Mouse (Mus musculus) midbrain, embryonic 14.5 days (tissue): ENCODE measurements around the gene Tdrd9. TPM values are rescaled to one million over a fixed set of nuclear protein-coding genes. Genes with fewer than 3 reads are reported as not detected.
A peak's percentile ranks its signal among the peaks of the same experiment; 100 is the strongest.

ENCODE experiments used
- ATAC-seq: fragments of 200-750 bp; cut with Nextera tagmentation; 2 replicates; pipeline ENCODE4 v1.8.0; 2017; ENCODE audit warnings: moderate number of reproducible peaks, moderate library complexity; ENCODE audit not compliant: low FRiP score, low TSS enrichment
- DNase-seq: peaks from one replicate; pipeline ENCODE4 v3.0.0-alpha.2; 2015
- H3K27ac ChIP-seq: fragments of 300-500 bp; sonication (generic); replicated peaks from 2 replicates; pipeline ENCODE4 v1.5.1; 2014; ENCODE audit warnings: mild to moderate bottlenecking, low read depth, low read length, moderate library complexity
- H3K27me3 ChIP-seq: fragments of 300-500 bp; sonication (generic); 2 replicates; pipeline ENCODE4 v1.6.1; 2014; ENCODE audit warnings: low read length, control low read depth, mixed read lengths; ENCODE audit not compliant: control insufficient read depth, insufficient read depth
- H3K36me3 ChIP-seq: fragments of 300-500 bp; sonication (generic); 2 replicates; pipeline ENCODE4 v1.6.1; 2014; ENCODE audit warnings: low read length, control low read depth; ENCODE audit not compliant: control insufficient read depth, insufficient read depth
- H3K4me1 ChIP-seq: fragments of 300-500 bp; sonication (generic); 2 replicates; pipeline ENCODE4 v1.6.1; 2014; ENCODE audit warnings: mild to moderate bottlenecking, antibody characterized with exemption, low read length, control low read depth; ENCODE audit not compliant: control insufficient read depth, insufficient read depth
- H3K4me2 ChIP-seq: fragments of 300-500 bp; sonication (generic); 2 replicates; pipeline ENCODE4 v1.6.1; 2014; ENCODE audit warnings: mild to moderate bottlenecking, low read length, moderate library complexity
- H3K4me3 ChIP-seq: fragments of 300-500 bp; sonication (generic); replicated peaks from 2 replicates; pipeline ENCODE4 v1.5.1; 2014; ENCODE audit warnings: low read depth, low read length
- H3K9ac ChIP-seq: fragments of 300-500 bp; sonication (generic); replicated peaks from 2 replicates; pipeline ENCODE4 v1.6.1; 2014; ENCODE audit warnings: mild to moderate bottlenecking, low read length, moderate library complexity
- H3K9me3 ChIP-seq: fragments of 300-500 bp; sonication (generic); 2 replicates; pipeline ENCODE4 v1.6.1; 2016; ENCODE audit warnings: low read length, control low read depth, mixed read lengths; ENCODE audit not compliant: control insufficient read depth
- WGBS: fragments of 180-500 bp; shearing (Covaris S2); extraction: QIAGEN DNeasy Blood & Tissue Kit; methylation state at CpG from one replicate; pipeline ENCODE4 v1.1.7; 2014; 5-methylcytosine and 5-hydroxymethylcytosine counted together
- polyA plus RNA-seq: library from polyadenylated mRNA; unstranded; fragments of >200 nt; fragmentation: Nextera tagmentation; extraction: Ambion mirVana; gene quantifications from 2 replicates; pipeline ENCODE4 v1.2.1, GENCODE M21; 2014

Tdrd9 gene
- polyA plus RNA-seq, 1 experiment from 2014 or later, result 0.46 TPM

DNA sequence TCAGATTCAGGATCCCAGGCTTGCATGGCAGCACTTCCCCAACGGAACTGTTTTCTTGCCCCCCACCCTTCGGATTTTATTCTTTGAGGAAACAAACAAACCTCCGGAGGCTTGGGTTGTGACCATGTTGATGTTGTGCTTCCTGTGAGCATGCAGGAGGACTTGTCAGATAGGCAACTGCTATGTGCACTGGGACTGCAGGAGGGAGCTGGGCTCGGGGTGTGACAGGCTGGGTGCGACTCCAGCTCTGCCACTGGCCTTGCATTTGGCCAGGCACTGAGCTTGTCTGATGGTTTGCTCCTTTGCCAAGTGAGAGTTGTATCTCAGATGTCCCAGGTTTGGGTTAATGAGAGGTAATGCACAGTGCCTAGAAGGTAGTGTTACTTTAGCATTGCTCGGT, 6.9 kb downstream of the Tdrd9 start:
- H3K27ac ChIP-seq, result no peak overlapping the region
- no peak overlapping the region for H3K9ac ChIP-seq
- ATAC-seq, result no peak
- H3K36me3 ChIP-seq, result no peaks in the 10 kb centered on the region
- H3K4me1 ChIP-seq, result no peaks in the 10 kb centered on the region
- WGBS, result 88% methylated on average over 6 of the region's 6 CpGs
- H3K4me2 ChIP-seq, result no peak overlapping the region
- DNase-seq, result no peak
- no peak overlapping the region for H3K4me3 ChIP-seq
- H3K27me3 ChIP-seq, result no peaks in the 10 kb centered on the region
- no peaks in the 10 kb centered on the region for H3K9me3 ChIP-seq

GRCm38 (mm10) chr12:111980887-111981367, 9.6 kb downstream of the Tdrd9 start, which contains the start of gene Rd3l:
TSS of gene Rd3l (minus strand) at chr12:111981317.
- no peak within 1 kb of the TSS for H3K4me2 ChIP-seq
- no peaks in the 10 kb centered on the region for H3K36me3 ChIP-seq
- H3K27me3 ChIP-seq, result no peaks in the 10 kb centered on the region
- WGBS, result 80% methylated on average over 6 of the region's 6 CpGs
- no peak within 1 kb of the TSS for H3K4me3 ChIP-seq
- H3K27ac ChIP-seq, result no peak within 1 kb of the TSS
- no peaks in the 10 kb centered on the region for H3K9me3 ChIP-seq
- no peak for ATAC-seq
- no peak within 1 kb of the TSS for H3K9ac ChIP-seq
- no peak for DNase-seq
- H3K4me1 ChIP-seq, result no peaks in the 10 kb centered on the region

DNA sequence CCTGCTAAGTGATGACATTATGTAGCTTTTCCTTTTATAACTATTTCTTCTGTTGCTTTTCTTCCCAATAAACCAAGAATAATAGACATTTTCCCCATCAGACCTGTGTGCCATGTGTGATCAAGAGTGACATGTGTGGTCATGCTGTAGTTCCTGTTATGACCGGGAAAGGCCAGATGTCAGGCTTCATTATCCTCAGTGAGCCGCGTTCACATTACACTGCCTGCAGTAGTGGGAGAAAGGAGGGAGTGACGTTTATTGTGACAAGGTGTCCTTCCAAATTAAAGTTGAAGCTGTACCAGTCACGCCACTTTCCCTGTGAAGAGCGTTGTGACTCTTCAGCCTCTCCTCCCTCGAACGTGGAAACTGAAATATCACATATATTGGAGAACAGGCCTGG, 10.5 kb downstream of the Tdrd9 start:
- DNase-seq, result no peak
- WGBS, result 69% methylated on average over 8 of the region's 8 CpGs
- Histone ChIP-seq H3K4me1 (no peaks in the 10 kb centered on the region), H3K4me3 (no peak overlapping the region), H3K4me2 (no peak overlapping the region), H3K9me3 (no peaks in the 10 kb centered on the region), H3K9ac (no peak overlapping the region), H3K36me3 (no peaks in the 10 kb centered on the region), H3K27ac (no peak overlapping the region), H3K27me3 (no peaks in the 10 kb centered on the region)
- no peak for ATAC-seq

GRCm38 (mm10) chr12:111983165-111983564, 11.8 kb downstream of the Tdrd9 start:
- H3K36me3 ChIP-seq, result no peaks in the 10 kb centered on the region
- no peak overlapping the region for H3K4me3 ChIP-seq
- no peak overlapping the region for H3K9ac ChIP-seq
- H3K4me2 ChIP-seq, result no peak overlapping the region
- H3K27ac ChIP-seq, result no peak overlapping the region
- WGBS, result 83% methylated on average over 2 of the region's 2 CpGs
- no peak for ATAC-seq
- H3K4me1 ChIP-seq, result no peaks in the 10 kb centered on the region
- no peaks in the 10 kb centered on the region for H3K9me3 ChIP-seq
- no peak for DNase-seq
- H3K27me3 ChIP-seq, result no peaks in the 10 kb centered on the region

DNA sequence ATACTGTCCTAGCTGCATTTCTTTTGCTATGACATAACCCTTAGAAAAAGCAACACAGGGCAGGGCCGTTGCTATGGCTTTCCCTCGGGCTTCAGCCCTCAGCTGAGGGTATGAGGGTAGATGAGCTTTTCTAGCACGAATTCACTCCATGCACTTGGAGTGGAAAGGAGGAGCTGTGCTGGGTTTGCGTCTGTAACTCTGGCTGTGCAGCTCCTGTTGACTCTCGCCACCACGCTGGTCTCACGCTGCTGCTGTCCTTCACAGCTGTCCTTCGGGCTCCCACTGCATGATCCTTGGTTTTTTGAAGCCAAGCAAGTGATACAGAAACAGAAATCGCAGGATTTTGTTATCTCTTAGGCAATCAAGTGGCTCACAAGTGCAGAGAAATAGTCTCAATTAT, 15.4 kb downstream of the Tdrd9 start:
- no peaks in the 10 kb centered on the region for H3K36me3 ChIP-seq
- H3K9ac ChIP-seq, result no peak overlapping the region
- DNase-seq (no peak), ATAC-seq (no peak)
- H3K9me3 ChIP-seq, result no peaks in the 10 kb centered on the region
- H3K4me1 ChIP-seq, result no peaks in the 10 kb centered on the region
- H3K4me3 ChIP-seq, result no peak overlapping the region
- 61% methylated on average over 9 of the region's 9 CpGs for WGBS
- H3K4me2 ChIP-seq, result no peak overlapping the region
- H3K27ac ChIP-seq, result no peak overlapping the region
- no peaks in the 10 kb centered on the region for H3K27me3 ChIP-seq

DNA sequence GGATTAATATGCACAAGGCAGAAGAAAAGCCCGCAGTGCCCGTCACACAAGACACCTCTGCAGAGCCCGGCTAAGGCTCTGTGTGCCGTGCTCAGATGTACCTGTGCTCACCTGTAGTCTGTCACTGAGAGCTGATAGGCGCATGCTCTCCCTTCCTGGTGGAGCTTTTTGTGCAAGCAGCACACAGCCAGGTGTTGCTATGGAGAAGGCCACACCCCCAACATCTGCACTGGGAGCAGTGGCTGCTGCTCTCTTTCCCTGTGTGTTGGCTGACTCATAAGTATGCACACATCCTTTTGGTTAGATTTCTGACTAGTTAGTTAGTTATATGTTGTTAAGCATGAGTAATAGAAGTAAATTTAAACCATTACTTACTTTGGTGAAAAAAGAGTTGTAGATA, 21.3 kb downstream of the Tdrd9 start:
- Histone ChIP-seq H3K4me2 (no peak overlapping the region), H3K27ac (no peak overlapping the region), H3K4me3 (no peak overlapping the region), H3K9ac (no peak overlapping the region), H3K4me1 (no peaks in the 10 kb centered on the region), H3K9me3 (no peaks in the 10 kb centered on the region), H3K27me3 (no peaks in the 10 kb centered on the region), H3K36me3 (no peaks in the 10 kb centered on the region)
- 86% methylated on average over 5 of the region's 5 CpGs for WGBS
- ATAC-seq (no peak), DNase-seq (no peak)

DNA sequence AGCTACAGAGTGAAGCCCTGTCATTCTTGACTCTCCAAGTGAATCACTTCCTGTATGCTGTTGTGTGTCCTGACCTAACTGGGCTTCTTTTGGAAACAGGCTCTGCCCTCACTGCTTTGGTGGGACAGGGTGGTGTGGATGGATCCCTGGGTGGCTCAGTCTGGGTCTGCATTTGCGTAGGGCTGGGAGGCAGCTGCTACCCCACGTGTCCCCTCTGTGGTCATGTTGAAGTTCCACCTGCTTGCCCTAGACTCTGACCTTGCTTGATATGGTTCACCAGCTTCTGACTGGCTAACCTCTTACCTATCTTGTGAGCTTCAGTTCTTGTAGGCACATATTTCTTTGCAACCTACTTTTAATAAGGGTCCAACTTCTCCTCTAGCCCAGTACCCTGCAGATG, 23.8 kb downstream of the Tdrd9 start:
- Histone ChIP-seq H3K4me3 (no peak overlapping the region), H3K36me3 (no peaks in the 10 kb centered on the region), H3K27ac (no peak overlapping the region), H3K27me3 (no peaks in the 10 kb centered on the region), H3K9ac (no peak overlapping the region), H3K9me3 (no peaks in the 10 kb centered on the region), H3K4me1 (no peaks in the 10 kb centered on the region), H3K4me2 (no peak overlapping the region)
- ATAC-seq (no peak), DNase-seq (no peak)
- 83% methylated on average over 2 of the region's 2 CpGs for WGBS

DNA sequence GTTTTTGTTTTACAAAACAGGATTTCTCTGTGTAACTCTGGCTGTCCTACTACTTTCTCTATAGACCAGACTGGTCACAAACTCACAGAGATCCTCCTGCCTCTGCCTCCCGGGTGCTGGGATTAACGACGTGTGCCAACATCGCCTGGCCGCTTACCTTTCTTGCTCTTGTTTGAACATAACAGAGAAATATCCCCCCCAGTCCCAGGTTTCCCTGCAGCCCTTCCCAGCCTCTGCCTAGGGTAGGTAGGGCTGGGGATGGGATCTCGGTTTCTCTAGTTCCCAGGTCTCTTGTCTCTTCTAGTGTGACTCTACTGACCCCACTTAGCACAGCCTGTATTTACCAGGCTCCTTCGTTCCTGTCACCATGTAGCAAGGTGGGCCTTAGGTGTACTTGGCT, 28.4 kb downstream of the Tdrd9 start:
- ATAC-seq, result no peak
- Histone ChIP-seq H3K4me2 (no peak overlapping the region), H3K9ac (no peak overlapping the region), H3K27me3 (no peaks in the 10 kb centered on the region), H3K4me3 (no peak overlapping the region), H3K36me3 (no peaks in the 10 kb centered on the region), H3K4me1 (no peaks in the 10 kb centered on the region), H3K27ac (no peak overlapping the region), H3K9me3 (no peaks in the 10 kb centered on the region)
- DNase-seq, result no peak
- 95% methylated on average over 7 of the region's 7 CpGs for WGBS

DNA sequence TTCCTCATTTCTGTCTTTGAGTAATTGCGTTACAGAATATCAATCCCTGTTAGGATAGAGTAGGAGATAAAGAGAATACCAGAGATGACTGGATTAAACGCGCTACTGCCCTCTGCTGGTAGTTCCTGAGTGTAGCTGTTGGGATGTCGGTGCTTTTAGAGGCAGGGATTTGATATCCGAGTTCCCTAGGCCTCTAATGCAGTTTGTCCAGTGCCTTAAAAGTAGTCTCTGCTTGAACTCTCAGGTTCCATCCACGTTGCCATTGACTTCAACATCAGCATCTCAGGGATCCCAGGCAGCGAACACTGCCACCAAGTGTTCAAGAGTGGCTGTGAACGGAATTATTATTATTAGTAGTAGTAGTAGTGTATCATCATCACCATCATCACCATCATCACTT, 29.9 kb downstream of the Tdrd9 start:
- ATAC-seq (peak; percentile 8; the same call in 1 of the 2 replicates), DNase-seq (peak; percentile 90)
- Histone ChIP-seq H3K9ac (no peak overlapping the region), H3K4me2 (no peak overlapping the region), H3K27me3 (no peaks in the 10 kb centered on the region), H3K4me3 (no peak overlapping the region), H3K27ac (no peak overlapping the region), H3K36me3 (no peaks in the 10 kb centered on the region), H3K4me1 (no peaks in the 10 kb centered on the region), H3K9me3 (no peaks in the 10 kb centered on the region)
- WGBS, result 24% methylated on average over 8 of the region's 8 CpGs
